Mouse (Mus musculus) cerebellum, postnatal 4 days (tissue): Measurements from ENCODE around the gene Fam3b.

ENCODE experiments used
- DNase-seq, 2 experiments: peaks; one replicate each; pipeline ENCODE4 v3.0.0; 2022; ENCODE audit warnings: low spot score in 2 of 2, mixed read lengths in 1 of 2

The Fam3b gene

DNA sequence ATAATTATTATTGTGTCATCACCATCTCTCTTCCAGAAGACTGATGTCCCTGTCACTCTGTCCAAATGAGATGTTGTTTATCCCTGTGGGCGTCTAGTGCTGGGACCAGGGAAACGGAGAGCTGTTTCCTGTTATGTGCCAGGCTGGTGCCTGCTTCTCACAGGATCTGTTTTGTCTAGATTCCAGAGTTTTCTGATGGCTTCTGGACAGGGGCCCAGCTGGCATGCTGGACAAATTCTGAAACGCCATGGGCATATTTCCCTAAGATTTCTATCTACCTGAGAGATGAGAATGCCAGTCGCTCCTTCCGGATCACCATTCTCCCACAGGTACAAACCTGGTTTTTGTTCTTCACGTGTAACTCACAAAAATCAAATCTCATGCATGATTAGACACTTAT, 92.9 kb downstream of the Fam3b start:
- no peak for DNase-seq
